Mouse (Mus musculus) heart, postnatal 0 days (tissue): ENCODE data around the gene Kcnma1.

Experiments
- CTCF ChIP-seq: IDR thresholded peaks from 2 replicates; pipeline ENCODE4 v1.5.1; 2016; ENCODE audit warnings: antibody characterized with exemption, control low read depth, low read depth
- EP300 ChIP-seq: IDR thresholded peaks from 2 replicates; pipeline ENCODE4 v1.6.1; 2016; ENCODE audit warnings: antibody characterized with exemption, low read depth

- TF ChIP-seq CTCF (no peak), EP300 (no peak)
Observed at GRCm38 (mm10) chr14:23877561-23877960, 136.7 kb downstream of the Kcnma1 start.
